Mouse (Mus musculus) erythroblast, embryonic 14.5 days (primary cell): ENCODE measurements at regions not wholly inside any gene's neighbourhood (a gene's known extent, or its start where the extent isn't known, plus 50 kb on each side); places are given as distances from the start of the nearest gene placed in this dataset.

ENCODE experiments used
- H3K27me3 ChIP-seq: 2 replicates; pipeline ENCODE4 v1.6.1; 2012; ENCODE audit warnings: inconsistent platforms; ENCODE audit not compliant: control insufficient read depth
- H3K36me3 ChIP-seq: 2 replicates; pipeline ENCODE4 v1.6.1; 2012; ENCODE audit warnings: mild to moderate bottlenecking, inconsistent platforms; ENCODE audit not compliant: control insufficient read depth
- H3K4me1 ChIP-seq: 2 replicates; pipeline ENCODE4 v1.6.1; 2012; ENCODE audit warnings: inconsistent platforms; ENCODE audit not compliant: control insufficient read depth
- H3K4me3 ChIP-seq: replicated peaks from 2 replicates; pipeline ENCODE3; 2012; ENCODE audit warnings: moderate library complexity, mild to moderate bottlenecking, inconsistent platforms
- H3K9me3 ChIP-seq: 2 replicates; pipeline ENCODE4 v1.6.1; 2012; ENCODE audit warnings: low read length, inconsistent platforms, mixed read lengths; ENCODE audit not compliant: control insufficient read depth
- GATA1 ChIP-seq: IDR thresholded peaks from 2 replicates; pipeline ENCODE4 v1.6.1; 2012; ENCODE audit warnings: low read length, inconsistent platforms, mixed read lengths
- TAL1 ChIP-seq: IDR thresholded peaks from 3 replicates; pipeline ENCODE4 v1.6.1; 2012; ENCODE audit warnings: low read length, inconsistent platforms, mixed read lengths

DNA sequence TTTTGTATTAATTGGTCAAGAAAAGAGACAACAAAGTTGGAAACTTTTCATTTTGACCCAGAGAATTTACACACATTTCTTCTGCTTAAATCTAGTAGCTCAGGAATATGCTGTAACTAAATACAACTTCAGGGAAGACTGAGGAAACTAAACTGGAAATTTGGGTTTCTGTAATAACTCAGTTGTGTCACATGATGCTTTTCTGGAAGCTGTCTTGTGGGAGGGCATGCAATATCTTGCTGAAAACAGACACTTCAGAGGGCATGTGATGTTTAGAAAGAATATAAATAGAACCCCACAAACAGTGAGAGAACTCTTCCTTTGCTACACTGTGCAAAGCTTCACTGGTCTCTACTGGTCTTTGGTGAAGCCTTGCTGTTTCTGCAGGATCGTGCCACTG, 680.9 kb upstream of the Cited2 start:
- Histone ChIP-seq H3K9me3 (no peaks in the 10 kb centered on the region), H3K27me3 (no peaks in the 10 kb centered on the region), H3K4me1 (no peaks in the 10 kb centered on the region), H3K36me3 (no peaks in the 10 kb centered on the region), H3K4me3 (no peak overlapping the region)
- TF ChIP-seq TAL1 (no peak), GATA1 (no peak)

- Histone ChIP-seq H3K27me3 (no peaks in the 10 kb centered on the region), H3K36me3 (no peaks in the 10 kb centered on the region), H3K4me1 (no peaks in the 10 kb centered on the region), H3K4me3 (no peak overlapping the region), H3K9me3 (no peaks in the 10 kb centered on the region)
- no peak for TF ChIP-seq GATA1
- TF ChIP-seq TAL1 = no peak
These were observed 680.0 kb upstream of the Cited2 start for GRCm38 (mm10) chr10:17042973-17043372.

DNA sequence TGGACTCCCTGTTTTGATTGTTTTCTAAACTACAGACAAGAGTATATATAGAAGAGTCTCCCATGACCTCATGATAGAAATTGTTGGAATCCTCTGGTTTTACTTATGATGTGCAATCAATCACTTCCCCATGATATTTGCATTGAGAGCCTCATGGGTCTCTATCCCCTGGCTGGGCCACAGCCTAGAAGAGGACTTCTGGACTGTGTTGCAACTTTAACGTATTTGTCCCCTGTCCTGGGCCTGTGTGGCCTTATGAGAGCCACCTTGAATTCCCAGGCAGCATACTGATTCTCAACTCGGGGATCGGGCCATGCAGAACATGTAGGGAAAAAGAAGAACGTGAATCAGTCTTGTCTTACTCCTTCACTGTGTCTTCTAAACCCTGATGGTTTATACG, 676.3 kb upstream of the Cited2 start:
- Histone ChIP-seq H3K4me3 (no peak overlapping the region), H3K9me3 (no peaks in the 10 kb centered on the region), H3K4me1 (no peaks in the 10 kb centered on the region), H3K27me3 (no peaks in the 10 kb centered on the region), H3K36me3 (no peaks in the 10 kb centered on the region)
- no peak for TF ChIP-seq TAL1
- TF ChIP-seq GATA1 = no peak

GRCm38 (mm10) chr10:17072906-17073305, 650.1 kb upstream of the Cited2 start:
- Histone ChIP-seq H3K27me3 (no peaks in the 10 kb centered on the region), H3K36me3 (no peaks in the 10 kb centered on the region), H3K9me3 (no peaks in the 10 kb centered on the region), H3K4me3 (no peak overlapping the region), H3K4me1 (no peaks in the 10 kb centered on the region)
- TF ChIP-seq TAL1 = no peak
- TF ChIP-seq GATA1 = no peak

DNA sequence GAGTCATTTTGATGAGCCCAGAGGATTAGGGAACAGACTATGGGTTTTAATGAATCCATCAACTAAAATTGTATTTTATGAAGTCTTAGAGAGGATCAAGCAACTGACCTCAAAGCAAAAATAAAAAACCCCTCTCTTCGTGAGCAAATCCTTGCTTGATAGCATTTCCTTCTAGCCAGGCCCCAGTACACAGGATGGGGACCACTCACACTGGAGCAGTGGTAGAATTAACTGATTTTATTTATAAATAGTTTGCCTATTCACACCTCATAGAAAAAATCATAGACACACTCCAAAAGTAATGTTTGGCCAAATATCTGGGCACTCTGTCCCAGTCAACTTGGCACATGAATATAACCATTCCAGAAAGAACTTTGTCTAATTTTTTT, 649.0 kb upstream of the Cited2 start:
- no peaks in the 10 kb centered on the region for H3K9me3 ChIP-seq
- H3K36me3 ChIP-seq = no peaks in the 10 kb centered on the region
- H3K4me1 ChIP-seq = no peaks in the 10 kb centered on the region
- H3K27me3 ChIP-seq = no peaks in the 10 kb centered on the region
- H3K4me3 ChIP-seq = no peak overlapping the region
- no peak for TF ChIP-seq GATA1
- no peak for TF ChIP-seq TAL1

DNA sequence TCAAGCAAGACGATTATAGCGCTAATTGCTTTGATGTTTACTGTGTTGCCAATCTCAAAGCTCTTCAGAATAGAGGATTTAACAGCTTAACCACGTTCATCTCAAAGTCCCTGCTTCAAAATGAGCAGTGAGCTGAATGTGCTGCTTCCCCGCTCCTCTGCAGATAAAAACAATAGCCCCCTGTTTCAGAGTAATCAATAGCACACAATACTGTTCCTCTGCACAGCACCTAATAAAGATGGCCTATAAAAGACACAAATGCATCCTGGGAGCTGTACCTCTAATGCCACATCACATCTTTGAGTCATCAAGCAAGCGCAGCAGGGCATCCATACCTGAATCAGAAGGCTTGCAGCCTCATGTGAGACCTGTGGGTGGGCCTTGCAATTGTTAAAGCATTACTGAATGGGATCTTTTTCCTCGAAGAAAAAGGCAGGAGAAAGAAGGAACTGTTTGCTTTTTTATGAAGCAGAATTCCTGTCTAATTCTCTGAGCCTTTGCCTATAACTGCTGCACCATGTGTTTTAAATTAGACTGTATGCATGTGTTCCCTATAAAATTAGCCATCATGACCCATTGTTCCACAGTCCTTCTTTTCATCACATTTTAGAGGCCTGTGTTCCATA, 648.5 kb upstream of the Cited2 start:
- H3K36me3 ChIP-seq = no peaks in the 10 kb centered on the region
- TF ChIP-seq TAL1 (no peak), GATA1 (no peak)

DNA sequence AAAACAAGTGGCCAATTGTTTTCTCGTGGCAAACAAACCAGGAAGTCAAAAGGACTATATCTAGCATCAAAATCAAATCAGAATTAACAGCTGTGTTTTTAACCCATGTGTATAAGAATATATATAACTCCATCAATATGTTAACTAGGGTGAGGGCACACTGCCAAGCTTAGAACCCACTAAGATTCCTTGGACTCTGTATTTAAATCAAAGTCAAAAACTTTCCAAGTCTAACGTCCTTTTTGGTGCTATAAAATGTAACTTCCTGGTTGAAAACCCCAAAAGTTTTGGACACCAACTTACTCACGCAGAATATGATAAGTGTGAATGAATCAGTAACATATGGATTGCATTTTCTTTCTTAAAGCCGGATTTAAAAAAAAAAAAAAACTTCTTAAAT, 647.9 kb upstream of the Cited2 start:
- Histone ChIP-seq H3K4me1 (no peaks in the 10 kb centered on the region), H3K27me3 (no peaks in the 10 kb centered on the region), H3K36me3 (no peaks in the 10 kb centered on the region), H3K4me3 (no peak overlapping the region), H3K9me3 (no peaks in the 10 kb centered on the region)
- TF ChIP-seq GATA1 = no peak
- TF ChIP-seq TAL1 = no peak

More for the DNA sequence above, 648.5 kb upstream of the Cited2 start:
- H3K4me3 ChIP-seq = no peak overlapping the region
- no peaks in the 10 kb centered on the region for H3K9me3 ChIP-seq
- H3K4me1 ChIP-seq = no peaks in the 10 kb centered on the region
- no peaks in the 10 kb centered on the region for H3K27me3 ChIP-seq

- no peaks in the 10 kb centered on the region for H3K36me3 ChIP-seq
- H3K27me3 ChIP-seq = no peaks in the 10 kb centered on the region
- H3K4me1 ChIP-seq = no peaks in the 10 kb centered on the region
- no peaks in the 10 kb centered on the region for H3K9me3 ChIP-seq
- no peak overlapping the region for H3K4me3 ChIP-seq
- TF ChIP-seq GATA1 (no peak), TAL1 (no peak)
These were observed 647.4 kb upstream of the Cited2 start for GRCm38 (mm10) chr10:17075576-17075975.

DNA sequence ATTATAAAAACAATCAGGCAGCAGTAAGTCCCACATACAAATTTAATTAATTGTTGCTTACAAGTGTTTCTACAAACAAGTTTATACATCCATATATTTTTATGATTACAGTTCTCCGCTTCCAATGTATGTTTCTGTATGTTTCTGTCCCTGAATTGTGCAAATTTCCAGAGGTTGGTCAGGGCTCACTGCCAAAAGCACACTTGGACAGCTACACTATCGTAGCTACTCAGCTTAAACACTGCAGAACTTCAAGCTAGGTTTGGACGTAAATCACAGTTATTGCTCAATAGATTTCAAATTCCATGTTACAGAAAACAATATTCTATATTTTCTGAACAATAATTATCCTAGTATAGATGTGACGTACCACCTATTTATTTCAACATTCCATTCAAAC, 646.8 kb upstream of the Cited2 start:
- no peaks in the 10 kb centered on the region for H3K4me1 ChIP-seq
- TF ChIP-seq TAL1 = no peak
- no peak for TF ChIP-seq GATA1
- H3K27me3 ChIP-seq = no peaks in the 10 kb centered on the region
- no peaks in the 10 kb centered on the region for H3K36me3 ChIP-seq
- no peaks in the 10 kb centered on the region for H3K9me3 ChIP-seq
- H3K4me3 ChIP-seq = no peak overlapping the region

GRCm38 (mm10) chr10:17077580-17077979, 645.4 kb upstream of the Cited2 start:
- Histone ChIP-seq H3K9me3 (no peaks in the 10 kb centered on the region), H3K36me3 (no peaks in the 10 kb centered on the region), H3K4me3 (no peak overlapping the region), H3K4me1 (no peaks in the 10 kb centered on the region), H3K27me3 (no peaks in the 10 kb centered on the region)
- no peak for TF ChIP-seq GATA1
- TF ChIP-seq TAL1 = no peak
